Mouse (Mus musculus) cerebellum, adult 2 months (tissue): ENCODE measurements around the gene Dhx16.

Experiments used
- CTCF ChIP-seq: fragments of 200-500 bp; IDR thresholded peaks from 2 replicates; pipeline ENCODE4 v1.5.1; 2011; ENCODE audit warnings: low read depth, mild to moderate bottlenecking, control low read depth, low read length, moderate library complexity, borderline replicate concordance; ENCODE audit not compliant: insufficient read depth
- POLR2A ChIP-seq: fragments of 200-500 bp; IDR thresholded peaks from 2 replicates; pipeline ENCODE4 v1.6.1; 2011; ENCODE audit warnings: low read length, control low read depth, borderline replicate concordance; ENCODE audit not compliant: insufficient read depth

DNA sequence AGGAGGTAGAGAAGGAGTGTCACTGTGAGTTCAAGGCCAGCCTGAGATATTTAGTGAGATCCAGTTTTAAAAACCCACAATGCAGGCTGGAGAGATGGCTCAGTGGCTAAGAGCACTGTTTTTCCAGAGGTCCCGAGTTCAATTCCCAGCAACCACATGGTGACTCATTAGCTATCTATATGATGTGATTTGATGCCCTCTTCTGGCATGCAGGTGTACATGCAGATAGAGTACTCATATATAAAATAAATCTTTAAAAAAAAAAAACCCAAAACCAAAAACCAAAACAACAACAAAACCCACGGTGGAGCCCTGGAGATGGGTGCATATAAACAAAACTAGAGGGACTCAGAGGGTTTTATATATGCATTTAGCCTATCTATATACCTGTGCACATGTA lies 28.0 kb downstream of the Dhx16 start:
- TF ChIP-seq CTCF (no peak), POLR2A (no peak)
